Mouse (Mus musculus): ENCODE measurements around the gene Gm11562.

DNA sequence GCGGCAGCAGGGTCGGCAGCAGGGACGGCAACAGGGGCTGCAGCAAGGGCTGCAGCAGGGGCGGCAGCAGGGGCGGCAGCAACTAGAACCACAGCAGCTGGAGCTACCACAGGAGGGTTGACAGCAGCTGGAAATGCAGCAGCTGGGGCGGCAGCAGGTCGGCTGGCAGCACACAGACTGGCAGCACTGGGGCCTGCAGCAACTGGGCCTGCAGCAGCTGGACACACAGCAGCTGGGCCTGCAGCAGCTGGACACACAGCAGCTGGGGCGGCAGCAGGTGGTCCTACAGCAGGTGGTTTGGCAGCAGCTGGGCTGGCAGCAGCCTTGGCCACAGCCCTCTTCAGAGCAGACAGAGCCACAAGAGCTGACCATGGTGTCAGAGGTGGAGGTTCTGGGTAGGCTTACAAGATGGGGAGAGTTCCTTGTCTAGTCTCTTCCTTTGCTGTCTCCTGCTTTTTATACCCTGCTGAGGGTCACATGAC lies 14.5 kb upstream of the Gm11562 start, which contains the start of gene Krtap4-2:
- TF ChIP-seq POLR2A (IDR thresholded peaks at IDR 0.05; ENCODE audit: borderline replicate concordance, extremely low read depth, insufficient read depth, insufficient read length, poor library complexity, severe bottlenecking) (no peak), CTCF (IDR thresholded peaks at IDR 0.05; ENCODE audit: borderline replicate concordance, extremely low read depth, insufficient read depth, insufficient read length) (no peak)

All from brain, embryonic 14.5 days (tissue).